Mouse (Mus musculus) T-helper 17 cell (primary cell): ENCODE data around the gene Xpo5.

ENCODE experiments used
- in situ Hi-C, 2 experiments: fragments of 300-600 bp; cut with MboI, MseI; formaldehyde crosslinking; loops; 1 replicate in 1 of 2; 2 replicates in 1 of 2; pipeline ENCODE4 v1.15.1; 2025; ENCODE audit warnings: high pct_unique_total_duplicates in 2 of 2

Xpo5 gene

DNA sequence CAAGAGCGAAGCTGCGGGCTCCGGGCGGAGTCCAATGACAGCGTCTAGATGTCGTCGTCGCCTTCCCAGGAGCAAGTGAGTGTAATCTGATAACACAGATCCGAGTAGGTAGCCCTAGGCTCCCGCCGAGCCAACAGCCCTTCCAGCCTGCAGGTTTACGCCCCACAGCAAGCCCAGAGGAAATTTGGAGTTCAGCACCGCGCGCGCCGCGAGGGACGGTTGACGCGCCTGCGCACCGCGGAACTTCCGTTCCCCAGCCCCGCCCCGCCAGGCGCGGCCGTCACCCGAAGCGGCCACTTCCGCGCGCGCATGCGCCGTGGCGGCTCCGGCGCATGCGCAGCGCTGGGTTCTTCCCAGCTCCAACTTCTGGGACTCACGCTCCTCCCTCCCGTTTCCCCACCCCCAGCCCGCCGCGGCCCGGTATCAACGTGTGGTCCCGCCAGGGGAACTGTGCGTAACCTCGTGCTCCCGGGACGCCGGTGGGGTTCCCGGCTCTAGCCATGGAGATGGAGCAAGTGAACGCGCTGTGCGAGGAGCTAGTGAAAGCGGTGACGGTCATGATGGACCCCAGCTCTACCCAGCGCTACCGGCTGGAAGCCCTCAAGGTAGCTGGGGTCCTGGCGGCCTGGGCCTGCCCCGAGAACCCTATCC lies at the start of gene Xpo5, which contains the start of gene Polh:
Xpo5 (plus strand) TSS at position 362 of the 651 bp plus-strand sequence.
Polh (minus strand) TSS at position 225 of the 651 bp plus-strand sequence.
- in situ Hi-C loops: loop anchor here in 1 of 2 experiments (5.0 kb wide), 1 partner anchor 35 kb away; no protein-coding TSS in a partner anchor

DNA sequence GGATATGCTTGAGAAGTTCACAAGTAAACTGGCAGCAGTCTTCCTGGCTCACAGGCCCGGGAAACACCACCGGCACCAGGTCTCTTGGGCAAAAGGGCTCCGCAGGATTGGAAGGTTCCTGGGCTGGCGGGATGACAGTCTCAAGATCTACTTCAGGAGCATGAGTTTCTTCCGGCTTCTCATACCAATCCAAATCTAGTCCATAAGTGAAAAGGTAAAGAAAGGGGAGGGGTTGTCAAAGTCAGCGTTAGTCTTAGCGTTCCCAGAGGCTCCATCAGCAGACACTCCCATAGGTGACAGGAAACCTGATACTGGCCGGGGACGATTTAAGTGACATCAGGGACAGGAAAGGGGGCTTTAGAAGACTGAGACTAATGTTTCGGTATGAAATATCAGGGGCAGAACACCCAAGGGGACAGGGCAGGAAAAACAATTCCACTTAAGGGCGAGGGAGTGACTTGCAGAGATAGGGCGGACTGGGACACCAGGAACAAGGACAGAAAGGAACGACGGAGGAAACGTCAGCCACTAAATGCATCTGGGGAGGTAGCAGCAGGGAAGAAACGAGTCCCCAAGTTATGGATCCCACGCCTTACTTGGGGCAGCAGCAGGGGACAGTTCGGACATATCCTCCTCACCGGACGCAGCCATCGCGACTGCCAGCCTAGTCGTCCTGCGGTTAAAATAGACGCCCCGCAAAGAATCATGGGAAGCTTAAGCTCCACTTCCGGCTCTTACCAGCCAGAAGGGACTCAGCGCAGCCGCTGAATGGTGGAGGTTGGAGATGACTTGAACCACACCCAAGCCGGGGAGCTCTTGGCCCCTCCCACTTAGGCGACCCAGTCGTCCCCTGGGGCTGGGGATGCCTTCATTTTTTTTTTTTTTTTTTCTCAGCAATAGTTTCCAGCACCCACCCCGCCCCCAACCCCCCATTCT lies 49.5 kb upstream of the Xpo5 start, which contains the start of gene Mad2l1bp:
Mad2l1bp (minus strand) TSS at position 707 of the 936 bp plus-strand sequence.
- in situ Hi-C loops: loop anchor here in 1 of 2 experiments (25.0 kb wide), 1 partner anchor 1884 kb away; the partner anchor contains the start of gene 1700122O11Rik

DNA sequence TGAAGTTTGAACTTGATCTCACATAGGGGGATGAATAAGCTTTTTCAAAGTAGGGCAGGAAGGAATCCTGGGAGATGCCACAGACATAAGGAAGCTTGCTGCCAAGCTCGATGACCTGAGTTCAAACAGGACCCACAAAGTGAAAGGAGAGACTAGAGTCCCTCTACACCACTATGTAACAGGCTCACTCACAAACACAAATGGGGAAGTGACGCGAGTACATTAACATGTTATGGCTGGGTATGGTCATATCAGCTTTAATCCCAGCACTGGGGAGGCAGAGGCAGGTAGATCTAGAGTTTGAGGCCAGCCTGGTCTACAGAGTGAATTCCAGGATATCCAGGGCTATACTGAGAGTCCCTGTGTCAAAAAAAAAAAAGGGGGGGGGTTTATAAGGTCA lies 48.2 kb upstream of the Xpo5 start:
- in situ Hi-C loops: loop anchor here in 1 of 2 experiments (25.0 kb wide), 1 partner anchor 1883 kb away; the partner anchor contains the start of gene 1700122O11Rik

DNA sequence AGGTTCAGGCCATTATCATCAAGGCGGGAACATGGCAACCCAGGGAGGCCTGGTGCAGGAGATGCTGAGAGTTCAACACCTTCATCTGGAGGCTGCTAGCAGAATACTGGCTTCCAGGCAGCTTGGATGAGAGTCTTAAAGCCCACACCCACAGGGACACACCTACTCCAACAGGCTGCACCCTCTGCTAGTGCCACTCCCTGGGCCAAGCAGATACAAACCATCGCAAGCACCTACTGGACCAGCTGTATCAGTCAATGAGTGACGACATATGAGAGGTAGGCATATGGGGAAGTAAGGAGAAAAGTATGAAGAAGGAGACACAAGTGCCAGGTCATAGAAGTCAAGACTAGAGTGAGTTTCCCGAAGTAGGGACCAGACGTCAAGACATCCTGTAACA lies 45.9 kb upstream of the Xpo5 start:
- in situ Hi-C loops: loop anchor here in 1 of 2 experiments (5.0 to 25.0 kb wide), 2 partner anchors 579 to 1881 kb away; partner anchors contain the start of gene 1700122O11Rik

DNA sequence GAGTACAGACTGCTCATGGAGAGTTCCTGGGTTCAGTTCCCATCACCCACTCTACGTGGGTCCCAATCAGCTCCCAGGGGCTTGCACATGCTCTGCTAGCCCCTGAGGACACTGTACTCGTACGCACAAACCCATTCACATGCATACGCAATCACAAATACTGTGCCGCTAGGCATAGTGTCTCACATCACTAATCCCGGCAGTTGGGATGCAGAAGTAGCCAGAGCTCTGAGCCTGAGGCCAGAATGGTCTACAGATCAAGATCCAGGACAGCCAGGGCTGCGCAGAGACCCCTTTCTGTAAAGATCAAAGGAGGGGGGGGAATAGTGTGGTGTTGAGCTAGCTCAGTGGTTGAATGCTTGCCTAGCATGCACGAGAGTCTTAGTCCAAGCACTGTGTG lies 45.5 kb upstream of the Xpo5 start:
- in situ Hi-C loops: loop anchor here in 1 of 2 experiments (5.0 to 25.0 kb wide), 2 partner anchors 580 to 1880 kb away; partner anchors contain the start of gene 1700122O11Rik

DNA sequence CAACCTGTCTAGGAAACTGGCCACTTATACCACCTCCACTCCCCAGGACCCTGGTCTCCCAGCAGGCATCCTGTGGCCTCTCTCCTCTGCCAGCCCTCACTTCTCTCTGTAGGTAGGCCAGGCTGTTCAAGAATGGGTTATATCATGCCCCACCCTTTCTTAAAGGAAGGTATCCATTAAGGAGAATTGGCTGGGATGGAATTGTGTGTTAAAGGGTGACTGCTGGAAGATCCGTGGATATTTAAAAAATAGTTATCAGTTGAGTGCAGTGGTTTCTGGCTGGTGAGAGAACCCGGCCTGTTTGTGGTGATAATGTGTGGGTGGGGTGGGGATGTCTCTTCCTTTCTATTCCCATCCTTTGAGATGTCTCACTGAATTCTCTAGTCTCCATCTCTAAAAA lies 43.3 kb upstream of the Xpo5 start:
- in situ Hi-C loops: loop anchor here in 1 of 2 experiments (5.0 to 25.0 kb wide), 2 partner anchors 582 to 1878 kb away; partner anchors contain the start of gene 1700122O11Rik

DNA sequence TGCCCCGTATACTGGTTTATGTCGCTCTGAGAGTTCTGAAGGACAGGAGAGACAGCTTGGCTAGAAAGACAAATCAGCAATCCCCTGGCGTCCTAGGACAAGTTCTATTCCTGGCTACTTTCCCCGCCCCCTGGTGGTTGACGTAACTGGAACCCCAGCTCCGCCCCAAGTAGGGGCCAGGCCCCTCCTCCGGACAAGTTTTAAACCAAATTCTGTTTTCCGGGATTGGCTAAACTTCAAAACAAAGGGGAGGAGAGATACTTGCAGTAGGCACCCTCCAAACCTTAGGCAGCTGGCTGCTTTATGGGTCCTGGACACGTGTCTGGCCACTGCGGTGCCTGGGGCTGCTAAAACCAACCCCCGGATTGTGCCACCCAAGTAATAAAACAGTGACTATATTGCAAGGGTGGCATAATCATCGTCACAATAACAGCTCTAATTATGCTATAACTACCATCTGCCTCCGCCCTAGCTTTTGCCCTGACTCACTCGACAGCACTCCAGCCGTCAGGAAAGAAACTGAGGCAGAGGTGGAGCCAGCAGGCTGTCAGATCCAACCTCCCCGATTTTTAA lies 42.4 kb upstream of the Xpo5 start:
- in situ Hi-C loops: loop anchor here in 1 of 2 experiments (25.0 kb wide), 1 partner anchor 1877 kb away; the partner anchor contains the start of gene 1700122O11Rik

DNA sequence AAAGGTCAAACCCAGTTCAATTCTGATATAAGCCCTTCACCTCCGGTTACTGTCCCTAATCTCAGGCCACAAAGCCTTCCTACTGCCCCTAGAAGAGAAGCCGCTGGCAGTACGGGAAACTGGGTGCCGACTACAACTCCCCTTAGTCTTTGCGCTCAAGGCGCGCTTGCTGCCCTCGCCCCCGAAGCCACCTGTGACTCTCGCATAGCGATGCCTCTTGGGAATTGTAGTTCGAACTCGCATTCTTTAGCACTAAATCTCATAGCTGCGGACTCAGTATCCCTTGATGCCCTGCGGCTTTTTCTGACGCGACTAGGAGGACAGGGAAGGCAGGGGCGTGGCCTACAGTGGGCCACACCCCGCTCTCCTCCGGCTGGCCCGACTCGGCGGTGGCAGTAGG lies 41.9 kb upstream of the Xpo5 start, which contains the start of gene Gtpbp2:
Gtpbp2 (plus strand) TSS at position 347 of the 400 bp plus-strand sequence.
- in situ Hi-C loops: loop anchor here in 1 of 2 experiments (25.0 kb wide), 1 partner anchor 1877 kb away; the partner anchor contains the start of gene 1700122O11Rik

DNA sequence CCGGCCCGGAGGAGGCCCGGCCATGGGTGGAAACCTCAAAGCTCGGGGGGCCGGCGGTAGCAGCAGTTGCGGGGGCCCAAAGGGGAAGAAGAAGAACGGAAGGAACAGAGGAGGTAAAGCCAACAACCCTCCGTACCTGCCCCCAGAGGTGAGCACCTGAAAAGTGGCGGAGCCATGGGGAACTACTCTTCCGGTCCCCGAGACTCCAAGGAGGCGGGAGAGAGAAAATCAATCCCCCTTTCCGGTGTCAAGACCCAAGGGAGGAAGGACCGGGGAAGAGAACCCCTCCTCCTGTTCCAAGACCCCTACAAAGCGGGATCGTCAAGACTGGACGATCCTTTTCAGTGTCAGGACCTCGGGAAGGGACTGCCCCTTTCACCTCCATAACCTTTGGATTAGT lies 41.4 kb upstream of the Xpo5 start:
- in situ Hi-C loops: loop anchor here in 1 of 2 experiments (25.0 kb wide), 1 partner anchor 1876 kb away; the partner anchor contains the start of gene 1700122O11Rik

DNA sequence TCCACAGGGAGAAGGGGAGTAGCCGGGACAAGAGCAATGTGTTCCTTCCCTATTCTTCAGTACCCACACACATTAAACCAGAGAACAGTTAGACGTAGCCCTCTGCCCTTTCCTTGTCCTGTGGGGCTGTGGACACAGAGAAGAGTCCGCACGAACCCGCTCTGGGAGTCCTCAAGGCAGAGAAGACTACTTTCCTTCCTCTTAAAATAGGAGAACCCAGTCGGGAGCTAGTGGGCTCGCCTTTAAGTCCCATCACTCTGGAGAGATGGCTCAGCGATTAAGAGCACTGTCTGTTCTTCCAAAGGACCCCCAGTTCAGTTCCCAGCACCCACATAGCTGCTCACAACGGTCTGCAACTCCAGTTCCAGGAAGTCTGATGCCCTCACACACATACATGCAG lies 40.9 kb upstream of the Xpo5 start:
- in situ Hi-C loops: loop anchor here in 1 of 2 experiments (25.0 kb wide), 1 partner anchor 1876 kb away; the partner anchor contains the start of gene 1700122O11Rik

DNA sequence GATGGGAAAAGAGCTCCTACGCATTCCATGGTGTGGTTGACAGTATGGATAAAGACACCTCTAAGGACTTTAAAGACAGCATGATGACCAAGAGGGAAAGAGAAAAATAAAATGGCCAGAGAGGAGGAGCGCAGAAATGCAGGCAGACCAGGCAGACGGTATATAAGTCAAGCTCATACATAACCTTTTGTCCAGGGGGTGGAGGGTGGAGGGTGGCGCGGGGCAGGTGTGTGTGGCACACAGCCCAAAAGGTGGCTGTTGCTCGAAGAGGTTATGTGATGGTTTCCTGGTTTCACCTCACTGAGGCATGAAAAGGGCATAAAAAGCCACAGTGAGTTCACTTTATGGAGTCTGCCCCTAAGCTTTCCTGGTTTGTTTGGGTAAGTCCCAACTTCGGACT lies 40.0 kb upstream of the Xpo5 start:
- in situ Hi-C loops: loop anchor here in 1 of 2 experiments (25.0 kb wide), 1 partner anchor 1875 kb away; the partner anchor contains the start of gene 1700122O11Rik

DNA sequence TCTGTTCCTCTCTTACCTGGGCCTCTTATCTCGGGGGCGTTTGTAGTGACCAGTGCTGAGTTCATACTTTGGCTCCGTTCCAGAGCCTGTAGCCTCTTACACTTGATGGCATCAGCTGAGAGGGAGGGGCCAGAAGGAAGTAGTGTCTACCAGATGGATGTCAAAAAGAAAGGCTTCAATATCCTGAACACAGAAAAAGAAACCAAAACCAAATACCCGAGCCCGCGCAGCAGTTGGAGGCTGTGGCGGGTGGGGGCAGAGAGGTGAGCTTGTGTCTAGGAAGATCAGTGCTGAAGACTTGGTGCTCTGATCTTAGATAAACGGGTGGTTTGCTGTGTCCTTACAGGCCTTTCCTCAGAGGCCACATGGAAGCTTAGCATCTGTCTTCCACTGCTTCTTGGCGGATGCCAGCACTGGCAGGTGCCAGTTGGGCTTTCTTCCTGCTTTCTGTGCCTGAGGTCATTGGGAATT lies 39.6 kb upstream of the Xpo5 start:
- in situ Hi-C loops: loop anchor here in 1 of 2 experiments (25.0 kb wide), 1 partner anchor 1874 kb away; the partner anchor contains the start of gene 1700122O11Rik

DNA sequence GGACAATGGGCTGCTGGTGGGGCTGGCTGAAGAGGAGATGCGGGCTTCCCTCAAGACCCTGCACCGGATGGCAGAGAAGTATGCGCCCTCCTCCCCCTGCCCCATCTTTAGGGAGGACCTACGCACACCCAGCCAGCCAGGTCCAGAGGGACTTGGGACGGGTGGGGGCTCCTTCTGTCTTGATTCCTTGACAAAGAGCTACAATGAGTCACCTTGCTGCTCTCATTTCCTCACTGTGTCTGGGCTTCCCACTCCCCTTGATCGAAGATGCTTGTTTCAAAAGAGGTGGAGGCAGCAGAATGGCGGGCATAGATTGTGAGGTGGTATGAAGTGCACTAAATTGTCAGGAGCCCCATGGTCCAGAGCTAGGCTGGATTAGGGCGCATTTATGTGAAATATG lies 38.3 kb upstream of the Xpo5 start:
- in situ Hi-C loops: loop anchor here in 1 of 2 experiments (25.0 kb wide), 1 partner anchor 1873 kb away; the partner anchor contains the start of gene 1700122O11Rik

DNA sequence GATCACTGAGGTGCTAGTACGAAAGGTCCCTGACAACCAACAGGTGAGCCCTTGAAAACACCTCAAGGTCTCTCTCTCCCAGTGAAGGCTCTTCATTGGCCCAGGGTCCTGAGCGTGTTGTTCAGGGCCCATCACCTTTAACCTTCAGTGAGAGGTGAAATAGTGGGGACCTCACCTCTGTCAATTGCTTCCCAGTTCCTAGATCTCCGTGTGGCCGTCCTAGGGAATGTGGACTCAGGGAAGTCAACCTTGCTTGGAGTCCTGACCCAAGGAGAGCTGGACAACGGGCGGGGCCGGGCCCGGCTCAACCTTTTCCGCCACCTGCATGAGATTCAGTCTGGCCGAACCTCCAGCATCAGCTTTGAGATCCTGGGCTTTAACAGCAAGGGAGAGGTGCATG lies 37.8 kb upstream of the Xpo5 start:
- in situ Hi-C loops: loop anchor here (5.0 to 25.0 kb wide), 2 partner anchors 38 to 1873 kb away; partner anchors contain the start of genes 1700122O11Rik (in 1 of the 2), Polh (in 1 of the 2) and Xpo5 (in 1 of the 2)

DNA sequence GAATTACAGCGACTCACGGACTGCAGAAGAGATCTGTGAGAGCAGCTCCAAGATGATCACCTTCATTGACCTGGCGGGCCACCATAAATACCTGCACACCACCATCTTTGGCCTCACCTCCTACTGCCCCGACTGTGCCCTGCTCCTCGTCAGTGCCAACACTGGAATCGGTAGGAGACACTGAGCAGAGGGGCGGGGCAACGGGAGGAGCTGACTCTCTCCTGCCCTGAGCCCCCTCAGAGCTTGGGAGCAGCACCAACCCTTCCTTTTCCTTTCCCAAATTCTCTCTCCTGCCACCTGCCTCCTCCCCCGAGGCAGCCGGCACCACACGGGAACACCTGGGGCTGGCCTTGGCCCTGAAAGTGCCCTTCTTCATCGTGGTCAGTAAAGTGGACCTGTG lies 37.1 kb upstream of the Xpo5 start:
- in situ Hi-C loops: loop anchor here (5.0 to 25.0 kb wide), 2 partner anchors 37 to 1872 kb away; partner anchors contain the start of genes 1700122O11Rik (in 1 of the 2), Polh (in 1 of the 2) and Xpo5 (in 1 of the 2)

DNA sequence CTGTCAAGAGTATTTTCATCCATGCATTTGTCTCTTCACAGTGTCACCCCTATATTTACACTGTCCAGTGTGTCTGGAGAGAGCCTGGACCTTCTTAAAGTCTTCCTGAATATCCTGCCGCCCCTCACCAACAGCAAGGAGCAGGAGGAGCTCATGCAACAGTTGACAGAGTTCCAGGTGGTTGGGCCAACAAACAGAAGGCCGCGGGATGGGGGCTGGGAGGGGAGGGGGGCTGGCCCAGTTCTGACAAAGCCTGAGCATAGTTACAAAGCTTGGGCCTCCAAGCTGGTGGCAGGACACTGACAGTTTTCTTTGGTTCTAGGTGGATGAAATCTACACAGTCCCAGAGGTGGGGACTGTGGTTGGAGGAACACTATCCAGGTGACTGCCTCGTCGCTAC lies 36.3 kb upstream of the Xpo5 start:
- in situ Hi-C loops: loop anchor here (5.0 to 25.0 kb wide), 2 partner anchors 36 to 1871 kb away; partner anchors contain the start of genes 1700122O11Rik (in 1 of the 2), Polh (in 1 of the 2) and Xpo5 (in 1 of the 2)

DNA sequence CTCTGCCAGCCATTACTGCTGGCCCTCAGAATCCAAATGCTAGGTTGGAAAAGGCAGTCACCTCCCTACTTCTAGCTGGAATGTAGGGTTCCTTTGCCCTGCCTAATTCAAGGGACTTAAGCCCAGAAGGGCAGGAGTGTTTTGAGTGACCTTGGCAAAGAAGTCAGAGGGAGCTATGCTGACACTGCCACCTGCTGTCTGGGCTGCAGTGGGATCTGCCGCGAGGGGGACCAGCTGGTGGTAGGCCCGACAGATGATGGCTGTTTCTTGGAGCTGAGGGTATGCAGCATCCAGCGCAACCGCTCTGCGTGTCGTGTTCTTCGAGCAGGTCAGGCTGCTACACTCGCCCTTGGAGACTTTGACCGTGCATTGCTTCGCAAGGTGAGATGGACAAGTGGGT lies 35.6 kb upstream of the Xpo5 start:
- in situ Hi-C loops: loop anchor here (5.0 to 25.0 kb wide), 2 partner anchors 35 to 1870 kb away; partner anchors contain the start of genes 1700122O11Rik (in 1 of the 2), Polh (in 1 of the 2) and Xpo5 (in 1 of the 2)

DNA sequence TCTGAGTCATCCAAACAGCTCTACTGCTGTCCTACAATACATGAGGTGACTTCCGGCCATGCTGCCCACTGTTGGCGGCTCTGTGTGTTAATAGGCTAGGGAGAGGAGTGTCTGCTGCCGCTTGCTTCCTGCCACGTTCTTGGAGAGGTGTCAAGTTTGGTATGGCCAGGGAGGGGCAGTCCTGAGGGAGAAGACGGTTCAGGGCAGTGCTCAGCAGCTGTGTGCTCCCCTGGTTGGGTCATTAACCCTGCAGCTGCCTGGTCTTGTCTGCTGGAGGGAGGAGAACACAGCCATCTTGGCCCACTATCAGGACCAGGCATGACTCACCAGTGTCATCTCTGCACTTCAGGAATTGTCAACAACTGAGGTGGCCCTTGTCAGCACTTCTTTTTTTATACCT lies 34.3 kb upstream of the Xpo5 start:
- in situ Hi-C loops: loop anchor here (5.0 to 25.0 kb wide), 2 partner anchors 34 to 1869 kb away; partner anchors contain the start of genes 1700122O11Rik (in 1 of the 2), Polh (in 1 of the 2) and Xpo5 (in 1 of the 2)

DNA sequence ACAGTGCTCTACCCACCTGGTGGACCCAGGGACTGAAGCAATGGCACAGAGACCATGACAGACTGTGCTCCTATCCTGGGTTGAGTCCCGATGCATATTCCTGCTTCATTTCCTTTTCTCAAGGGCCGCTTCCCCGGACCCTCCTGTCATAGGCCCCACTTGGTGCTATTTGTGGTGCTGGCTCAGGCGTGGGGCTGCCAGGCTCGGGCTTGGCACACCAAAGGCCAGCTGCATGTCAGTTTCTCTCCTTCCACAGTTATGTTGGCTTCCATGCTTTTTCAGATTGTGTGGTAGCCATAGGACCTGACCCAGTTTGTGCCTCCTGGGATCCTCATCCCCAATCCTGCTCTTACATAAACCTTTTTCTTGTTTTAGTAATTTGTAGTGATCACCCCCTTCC lies 33.8 kb upstream of the Xpo5 start:
- in situ Hi-C loops: loop anchor here (5.0 to 25.0 kb wide), 2 partner anchors 34 to 1869 kb away; partner anchors contain the start of genes 1700122O11Rik (in 1 of the 2), Polh (in 1 of the 2) and Xpo5 (in 1 of the 2)
